Mouse (Mus musculus): ENCODE measurements at regions not wholly inside any gene's neighbourhood (a gene's known extent, or its start where the extent isn't known, plus 50 kb on each side); places are given as distances from the start of the nearest gene placed in this dataset.
A peak's percentile ranks its signal among the peaks of the same experiment; 100 is the strongest.
"Not testable (repeated sequence)": the region's sequence is repeated elsewhere in the genome, so short reads cannot be mapped to it uniquely, and the experiment has no call there.

- not testable (repeated sequence) for DNase-seq (ENCODE audit: low read depth, low spot score)
Measured at GRCm38 (mm10) chr15:19980625-19981024, 468.4 kb upstream of the Cdh12 start.

GRCm38 (mm10) chr15:19985001-19985400 is 464.1 kb upstream of the Cdh12 start:
- not testable (repeated sequence) for DNase-seq (ENCODE audit: low read depth, low spot score)

- no peak for DNase-seq (ENCODE audit: low read depth, low spot score)
Measured at GRCm38 (mm10) chr15:20031772-20032171, 417.3 kb upstream of the Cdh12 start.

GRCm38 (mm10) chr15:20034382-20034781 is 414.7 kb upstream of the Cdh12 start:
- DNase-seq (ENCODE audit: low read depth, low spot score) = no peak

- no peak for DNase-seq (ENCODE audit: low read depth, low spot score)
Measured at GRCm38 (mm10) chr15:20038550-20039435, 410.3 kb upstream of the Cdh12 start.

- no peak for DNase-seq (ENCODE audit: low read depth, low spot score)
Measured at GRCm38 (mm10) chr15:20040041-20040440, 409.0 kb upstream of the Cdh12 start.

- DNase-seq (ENCODE audit: low read depth, low spot score) = no peak
Measured at GRCm38 (mm10) chr15:20084958-20085357, 364.1 kb upstream of the Cdh12 start.

- no peak for DNase-seq (ENCODE audit: low read depth, low spot score)
Measured at GRCm38 (mm10) chr15:20089780-20090179, 359.3 kb upstream of the Cdh12 start.

GRCm38 (mm10) chr15:20090522-20090921 is 358.5 kb upstream of the Cdh12 start:
- no peak for DNase-seq (ENCODE audit: low read depth, low spot score)

GRCm38 (mm10) chr15:20095764-20096163 is 353.3 kb upstream of the Cdh12 start:
- no peak for DNase-seq (ENCODE audit: low read depth, low spot score)

GRCm38 (mm10) chr15:20119518-20119917 is 329.5 kb upstream of the Cdh12 start:
- no peak for DNase-seq (ENCODE audit: low read depth, low spot score)

- DNase-seq (ENCODE audit: low read depth, low spot score) = peak; percentile 1
Measured at GRCm38 (mm10) chr15:20123586-20123985, 325.5 kb upstream of the Cdh12 start.

GRCm38 (mm10) chr15:20135893-20136570 is 313.0 kb upstream of the Cdh12 start:
- no peak for DNase-seq (ENCODE audit: low read depth, low spot score)

- no peak for DNase-seq (ENCODE audit: low read depth, low spot score)
Measured at GRCm38 (mm10) chr15:20151910-20152309, 297.2 kb upstream of the Cdh12 start.

Data from mesoderm, embryonic 11.5 days (tissue).